Mouse (Mus musculus) myocyte (in vitro differentiated cells): ENCODE results near the gene Gm10272. TPM values are rescaled to one million over a fixed set of nuclear protein-coding genes. Genes with fewer than 3 reads are reported as not detected.
"Not testable (repeated sequence)": the region's sequence is repeated elsewhere in the genome, so short reads cannot be mapped to it uniquely, and the experiment has no call there.

Experiments used
- H3K27me3 ChIP-seq: one replicate; pipeline ENCODE4 v1.6.1; 2011; ENCODE audit not compliant: control insufficient read depth, insufficient read depth, insufficient read length
- H3K36me3 ChIP-seq: one replicate; pipeline ENCODE4 v1.6.1; 2011; ENCODE audit not compliant: control insufficient read depth, insufficient read depth
- H3K4me2 ChIP-seq: one replicate; pipeline ENCODE4 v1.6.1; 2011; ENCODE audit warnings: low read depth, control low read depth
- H3K4me3 ChIP-seq: one replicate; pipeline ENCODE4 v1.5.1; 2011; ENCODE audit warnings: mild to moderate bottlenecking, control low read depth, moderate library complexity
- H3K79me2 ChIP-seq: one replicate; pipeline ENCODE4 v1.6.1; 2011; ENCODE audit not compliant: control insufficient read depth, insufficient read depth
- H3ac ChIP-seq: one replicate; pipeline ENCODE4 v1.6.1; 2011; ENCODE audit not compliant: control insufficient read depth, insufficient read length
- CEBPB ChIP-seq: IDR thresholded peaks from 2 replicates; pipeline ENCODE4 v1.6.1; 2011; ENCODE audit warnings: mild to moderate bottlenecking, moderate library complexity; ENCODE audit not compliant: poor library complexity, insufficient read depth, severe bottlenecking
- E2F4 ChIP-seq: IDR thresholded peaks from one replicate; pipeline ENCODE4 v1.6.1; 2011; ENCODE audit warnings: mild to moderate bottlenecking, control low read depth, moderate library complexity; ENCODE audit not compliant: insufficient read depth
- MAX ChIP-seq: IDR thresholded peaks from one replicate; pipeline ENCODE4 v1.6.1; 2011; ENCODE audit warnings: low read depth, mild to moderate bottlenecking, control low read depth
- MYOD1 ChIP-seq, 3 experiments: IDR thresholded peaks; one replicate each; pipeline ENCODE4 v1.6.1; 2011; ENCODE audit warnings: control low read depth in 2 of 3, low read depth in 2 of 3, mild to moderate bottlenecking in 2 of 3, moderate library complexity in 1 of 3; ENCODE audit not compliant: insufficient read length in 2 of 3, control insufficient read depth in 1 of 3
- MYOG ChIP-seq, 3 experiments: IDR thresholded peaks; one replicate each; pipeline ENCODE4 v1.6.1; 2011; ENCODE audit warnings: control low read depth in 2 of 3, low read depth in 2 of 3, mild to moderate bottlenecking in 2 of 3; ENCODE audit not compliant: insufficient read length in 2 of 3, control insufficient read depth in 1 of 3, insufficient read depth in 1 of 3
- POLR2A ChIP-seq: IDR thresholded peaks from one replicate; pipeline ENCODE4 v1.6.1; 2011; ENCODE audit warnings: low read depth, mild to moderate bottlenecking, control low read depth, moderate library complexity; ENCODE audit not compliant: insufficient read length
- POLR2AphosphoS2 ChIP-seq: IDR thresholded peaks from one replicate; pipeline ENCODE4 v1.6.1; 2011; ENCODE audit warnings: low read depth, control low read depth; ENCODE audit not compliant: insufficient read length
- REST ChIP-seq: IDR thresholded peaks from one replicate; pipeline ENCODE4 v1.6.1; 2011; ENCODE audit warnings: mild to moderate bottlenecking, control low read depth, moderate library complexity; ENCODE audit not compliant: insufficient read depth, insufficient read length
- SRF ChIP-seq: IDR thresholded peaks from one replicate; pipeline ENCODE4 v1.6.1; 2011; ENCODE audit warnings: low read depth; ENCODE audit not compliant: control insufficient read depth, insufficient read length
- TCF12 ChIP-seq: IDR thresholded peaks from one replicate; pipeline ENCODE4 v1.6.1; 2011; ENCODE audit warnings: mild to moderate bottlenecking, control low read depth; ENCODE audit not compliant: poor library complexity, insufficient read depth, severe bottlenecking
- TCF3 ChIP-seq: IDR thresholded peaks from one replicate; pipeline ENCODE4 v1.6.1; 2011; ENCODE audit warnings: low read depth, control low read depth; ENCODE audit not compliant: insufficient read length
- USF1 ChIP-seq: IDR thresholded peaks from one replicate; pipeline ENCODE4 v1.6.1; 2011; ENCODE audit warnings: low read depth, mild to moderate bottlenecking, control low read depth, moderate library complexity
- polyA plus RNA-seq: library from polyadenylated mRNA; unstranded; fragments of >200 nt; fragmentation: generic; extraction: Trizol; gene quantifications from one replicate; pipeline ENCODE4 v1.2.1, GENCODE M21; 2012; ENCODE audit warnings: missing spikeins

The Gm10272 gene
- polyA plus RNA-seq, 1 experiment: not detected

GRCm38 (mm10) chr10:77709831-77710230 is 3.4 kb downstream of the Gm10272 start:
- Histone ChIP-seq H3K4me2 (no peak overlapping the region), H3K27me3 (no peaks in the 10 kb centered on the region), H3K4me3 (no peak overlapping the region), H3ac (no peak overlapping the region), H3K79me2 (no peaks in the 10 kb centered on the region), H3K36me3 (no peaks in the 10 kb centered on the region)
- no peak for TF ChIP-seq MYOD1 (IDR thresholded peaks at IDR 0.05; ENCODE audit: control insufficient read depth in 1 of 3, insufficient read length in 2 of 3, low read depth in 2 of 3)
- no peak for TF ChIP-seq POLR2A
- no peak for TF ChIP-seq SRF
- TF ChIP-seq USF1: no peak
- TF ChIP-seq MAX: no peak

- not testable (repeated sequence) for H3K4me3 ChIP-seq
Measured at GRCm38 (mm10) chr10:77711157-77711556, 4.7 kb downstream of the Gm10272 start, which contains the start of gene Gm10024. Gene Gm10024 (plus strand): TSS chr10:77711457.

GRCm38 (mm10) chr10:77713734-77714133 is 7.3 kb downstream of the Gm10272 start:
- no peak for TF ChIP-seq SRF
- no peak for TF ChIP-seq USF1
- no peak for TF ChIP-seq MYOG (IDR thresholded peaks at IDR 0.05; ENCODE audit: control insufficient read depth in 1 of 3, insufficient read depth in 1 of 3, insufficient read length in 2 of 3, low read depth in 2 of 3)
- no peak for TF ChIP-seq TCF3
- no peak for TF ChIP-seq TCF12
- no peak for TF ChIP-seq POLR2A
- TF ChIP-seq POLR2AphosphoS2: no peak
- TF ChIP-seq E2F4: no peak
- TF ChIP-seq CEBPB: no peak
- TF ChIP-seq REST: no peak
- TF ChIP-seq MAX: no peak
- TF ChIP-seq MYOD1 (IDR thresholded peaks at IDR 0.05; ENCODE audit: control insufficient read depth in 1 of 3, insufficient read length in 2 of 3, low read depth in 2 of 3): no peak
- Histone ChIP-seq H3K27me3 (no peaks in the 10 kb centered on the region), H3K36me3 (no peaks in the 10 kb centered on the region), H3ac (no peak overlapping the region), H3K4me3 (no peak overlapping the region), H3K4me2 (no peak overlapping the region), H3K79me2 (no peaks in the 10 kb centered on the region)

More at GRCm38 (mm10) chr10:77711157-77711556, 4.7 kb downstream of the Gm10272 start, which contains the start of gene Gm10024:
- not testable (repeated sequence) for H3ac ChIP-seq, H3K79me2 ChIP-seq, H3K4me2 ChIP-seq, H3K36me3 ChIP-seq, H3K27me3 ChIP-seq

- Histone ChIP-seq H3K79me2 (no peaks in the 10 kb centered on the region), H3K27me3 (no peaks in the 10 kb centered on the region), H3ac (no peak within 1 kb of the TSS), H3K4me3 (no peak within 1 kb of the TSS), H3K36me3 (no peaks in the 10 kb centered on the region), H3K4me2 (no peak within 1 kb of the TSS)
- no peak for TF ChIP-seq MAX
- no peak for TF ChIP-seq MYOD1 (IDR thresholded peaks at IDR 0.05; ENCODE audit: control insufficient read depth in 1 of 3, insufficient read length in 2 of 3, low read depth in 2 of 3)
- TF ChIP-seq TCF3: no peak
Measured at GRCm38 (mm10) chr10:77715507-77715906, 9.1 kb downstream of the Gm10272 start, which contains the start of gene Gm10142. Gene Gm10142 (plus strand): TSS chr10:77715807.

GRCm38 (mm10) chr10:77720299-77720698 is 13.9 kb downstream of the Gm10272 start, which contains the start of gene Krtap12-1:
Gene Krtap12-1 (plus strand): TSS chr10:77720599.
- not testable (repeated sequence) for H3K4me3 ChIP-seq, H3ac ChIP-seq, H3K4me2 ChIP-seq, H3K27me3 ChIP-seq, H3K79me2 ChIP-seq, H3K36me3 ChIP-seq

GRCm38 (mm10) chr10:77724855-77725254 is 18.4 kb downstream of the Gm10272 start:
- TF ChIP-seq REST (no peak), POLR2A (no peak), E2F4 (no peak)
- Histone ChIP-seq H3ac (no peak overlapping the region), H3K27me3 (peaks cover 9% of the 10 kb centered on the region), H3K4me2 (no peak overlapping the region), H3K4me3 (no peak overlapping the region), H3K79me2 (no peaks in the 10 kb centered on the region), H3K36me3 (no peaks in the 10 kb centered on the region)
